Mouse (Mus musculus) gastrocnemius, postnatal 10 days (tissue): ENCODE measurements around the gene Iffo2. TPM values are rescaled to one million over a fixed set of nuclear protein-coding genes. Genes with fewer than 3 reads are reported as not detected.
A peak's percentile ranks its signal among the peaks of the same experiment; 100 is the strongest.

Experiments used
- DNase-seq: peaks from one replicate; pipeline ENCODE4 v3.0.0; 2021; ENCODE audit warnings: mixed read lengths
- microRNA-seq, 2 experiments: library from miRNA; unstranded; fragments of <30 nt; microRNA quantifications; one replicate each; pipeline ENCODE4 v1.2.0; 2021
- total RNA-seq, 2 experiments: library from RNA; stranded (reverse); gene quantifications; 2 replicates each; pipeline ENCODE4 v1.2.3; 2021

Iffo2 gene
- total RNA-seq, 2 experiments from 2014 or later, result 5.6 to 7.5 TPM

DNA sequence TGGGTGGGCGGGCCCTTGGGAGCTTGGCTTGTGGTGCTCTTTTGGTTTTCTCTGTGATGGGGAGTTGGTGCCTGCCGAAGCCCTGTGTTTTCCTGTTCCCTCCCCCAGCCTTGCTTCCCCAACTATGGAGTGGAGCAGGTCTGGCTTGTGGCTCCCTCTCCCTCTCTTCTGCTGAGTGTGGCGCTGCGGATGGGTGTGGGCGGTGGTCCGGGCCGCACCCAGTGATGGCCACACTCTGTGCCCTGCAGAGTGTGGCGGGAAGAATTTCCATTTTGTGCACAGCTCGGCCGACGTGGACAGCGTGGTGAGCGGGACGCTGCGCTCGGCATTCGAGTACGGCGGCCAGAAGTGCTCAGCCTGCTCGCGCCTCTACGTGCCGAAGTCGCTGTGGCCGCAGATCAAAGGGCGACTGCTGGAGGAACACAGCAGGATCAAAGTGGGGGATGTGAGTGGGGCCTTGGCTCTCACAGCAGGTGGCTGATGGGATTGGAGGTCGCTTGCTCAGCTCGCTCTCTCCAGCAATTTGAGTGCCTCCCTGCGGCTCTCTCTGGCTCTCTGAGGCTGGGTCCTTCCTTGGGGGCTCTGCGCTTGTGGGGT lies 111.6 kb downstream of the Iffo2 start:
- peak; percentile 26 for DNase-seq

- DNase-seq, result peak; percentile 89
These were observed 113.6 kb downstream of the Iffo2 start for GRCm38 (mm10) chr4:139643972-139644371.

GRCm38 (mm10) chr4:139646916-139647315 lies 116.6 kb downstream of the Iffo2 start:
- no peak for DNase-seq

DNA sequence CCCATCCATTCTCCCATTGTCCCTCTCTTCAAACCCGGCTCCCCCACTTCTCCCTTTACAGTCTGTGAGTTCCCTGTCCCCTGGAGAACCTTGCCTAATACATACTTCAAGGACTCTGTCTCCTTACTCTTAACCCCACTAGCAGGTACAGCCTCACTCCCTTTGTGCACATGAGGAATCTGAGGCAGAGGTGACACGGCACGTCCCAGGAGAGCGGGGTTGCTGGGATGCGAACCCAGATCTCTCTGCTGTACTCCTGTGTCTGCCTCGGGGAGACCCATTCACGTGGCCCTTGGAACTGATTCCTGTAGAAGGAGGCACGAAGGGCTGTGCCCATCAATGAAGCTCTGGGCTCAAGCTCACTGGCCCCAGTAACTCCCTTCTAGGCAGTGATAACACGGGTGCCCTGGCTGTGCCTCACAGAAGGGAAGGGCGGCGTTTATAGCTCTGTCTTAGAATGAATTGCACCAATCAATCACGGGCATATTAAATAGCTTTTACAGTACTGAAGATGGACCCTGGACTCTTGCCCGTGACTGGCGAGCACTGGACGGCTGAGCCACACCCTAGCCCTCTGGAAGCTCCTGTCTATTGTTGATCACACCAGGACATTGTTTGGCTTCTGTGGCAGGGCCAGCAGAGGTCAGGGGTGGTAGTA lies 119.9 kb downstream of the Iffo2 start:
- no peak for DNase-seq

DNA sequence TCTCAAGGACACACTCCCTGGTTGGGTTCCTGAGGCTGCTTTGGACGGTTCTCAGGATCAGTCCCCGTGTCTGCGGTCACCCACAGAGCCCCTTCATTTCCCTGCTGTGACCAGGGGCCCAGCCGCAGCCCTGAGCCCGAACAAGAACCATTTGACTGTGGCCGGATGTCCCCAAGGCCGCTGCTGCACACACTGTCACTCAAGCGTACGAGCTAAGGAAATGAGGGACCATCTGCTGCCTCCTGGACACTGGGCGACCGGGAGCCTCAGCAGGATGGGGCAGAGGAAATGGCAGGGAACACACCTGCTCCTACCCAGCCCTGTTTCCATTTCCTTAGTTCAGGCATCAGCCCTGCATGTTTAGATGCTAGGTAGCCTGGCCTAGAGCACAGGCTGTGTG lies 120.6 kb downstream of the Iffo2 start:
- no peak for DNase-seq

DNA sequence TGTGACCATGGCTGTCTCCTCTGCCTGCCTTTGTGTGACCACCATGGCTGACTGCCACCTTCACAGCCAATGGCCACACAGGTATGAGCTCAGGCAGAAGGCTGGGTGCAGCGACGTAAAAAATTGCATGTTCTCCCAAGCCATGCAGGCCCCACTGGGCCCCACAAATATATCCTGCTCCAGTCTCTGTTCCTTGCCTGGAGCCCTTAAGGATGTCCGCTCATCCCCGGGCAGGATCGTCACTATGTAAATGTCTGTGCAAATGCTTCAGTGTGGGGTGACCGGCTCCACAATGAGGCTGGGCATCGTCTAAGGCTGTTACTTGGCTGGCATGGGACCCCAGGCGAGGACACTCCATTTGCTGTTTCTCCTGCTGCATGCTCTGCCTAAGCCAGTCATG lies 122.9 kb downstream of the Iffo2 start, which contains the start of gene Tas1r2:
Gene Tas1r2, plus strand, starts transcription at position 301 of the 400 bp plus-strand sequence.
- no peak for DNase-seq

DNA sequence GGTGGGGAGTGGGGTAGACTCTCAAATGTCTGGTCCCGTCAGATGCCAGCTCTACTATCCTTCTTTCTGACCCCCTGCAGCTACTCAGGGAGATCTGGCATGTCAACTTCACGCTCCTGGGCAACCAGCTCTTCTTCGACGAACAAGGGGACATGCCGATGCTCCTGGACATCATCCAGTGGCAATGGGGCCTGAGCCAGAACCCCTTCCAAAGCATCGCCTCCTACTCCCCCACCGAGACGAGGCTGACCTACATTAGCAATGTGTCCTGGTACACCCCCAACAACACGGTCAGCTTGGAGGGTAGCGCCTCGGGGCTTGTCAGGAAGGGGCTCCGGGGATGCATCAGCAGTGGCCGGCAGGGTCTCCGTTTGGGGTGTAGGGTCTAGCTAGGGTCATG lies 131.5 kb downstream of the Iffo2 start:
- no peak for DNase-seq

GRCm38 (mm10) chr4:139667632-139668031 lies 137.3 kb downstream of the Iffo2 start:
- DNase-seq, result no peak

GRCm38 (mm10) chr4:139669847-139670246 lies 139.5 kb downstream of the Iffo2 start:
- peak; percentile 65 for DNase-seq

Small RNA genes lying within 50 kb of the gene (microRNA-seq; reads per million reads assigned to microRNA genes)
- 0 reads per million in 2 experiments for gene Gm25571
- 0 reads per million in 2 experiments for gene Mir7020

Other genes starting within 250 kb of the Iffo2 start
- 1 to 10 TPM; 4.9 to 5.6 TPM for gene Pqlc2, start 219.8 kb upstream of the Iffo2 start, total RNA-seq
- 10 to 100 TPM; 32.7 to 36.9 TPM for gene Akr7a5, start 219.8 kb upstream of the Iffo2 start, total RNA-seq
- 10 to 100 TPM; 44.3 to 44.9 TPM for gene Mrto4, start 178.0 kb upstream of the Iffo2 start, total RNA-seq
- gene Emc1, start 178.0 kb upstream of the Iffo2 start, total RNA-seq, result 10 to 100 TPM; 30.7 TPM
- 10 to 100 TPM; 79.7 to 99.0 TPM for gene Ubr4, start 177.9 kb upstream of the Iffo2 start, total RNA-seq
- gene Gm21969, start 72.6 kb downstream of the Iffo2 start, total RNA-seq, result not detected
- 10 to 100 TPM; 30.3 to 39.8 TPM for gene Aldh4a1, start 92.3 kb downstream of the Iffo2 start, total RNA-seq
- not detected for gene Tas1r2, start 123.0 kb downstream of the Iffo2 start, total RNA-seq